Mouse (Mus musculus) CH12.LX (cell line): ENCODE measurements at regions not wholly inside any gene's neighbourhood (a gene's known extent, or its start where the extent isn't known, plus 50 kb on each side); places are given as distances from the start of the nearest gene placed in this dataset.

Source experiments
- DNase-seq: peaks from one replicate; pipeline ENCODE4 v3.0.0-alpha.2; 2013; ENCODE audit errors: extremely low read depth
- H3K27ac ChIP-seq: 2 replicates; pipeline ENCODE4 v1.5.1; 2012; ENCODE audit warnings: low read depth, mild to moderate bottlenecking, control low read depth, moderate library complexity; ENCODE audit not compliant: insufficient read depth
- H3K27me3 ChIP-seq: replicated peaks from 2 replicates; pipeline ENCODE3; 2012; ENCODE audit warnings: inconsistent platforms
- H3K36me3 ChIP-seq, 2 experiments: replicated peaks in 1 of 2; 2 replicates each; pipeline versions ENCODE3 to v1.6.1; 2012; ENCODE audit warnings: inconsistent platforms in 1 of 2, low read length in 1 of 2, mild to moderate bottlenecking in 1 of 2, mixed read lengths in 1 of 2, moderate library complexity in 1 of 2; ENCODE audit not compliant: control insufficient read depth in 1 of 2, insufficient read depth in 1 of 2
- H3K4me1 ChIP-seq, 2 experiments: 2 replicates each; pipeline ENCODE4 v1.6.1; 2012; ENCODE audit warnings: inconsistent platforms in 1 of 2, moderate library complexity in 1 of 2; ENCODE audit not compliant: insufficient read depth in 2 of 2, control insufficient read depth in 1 of 2
- H3K4me2 ChIP-seq: 2 replicates; pipeline ENCODE4 v1.6.1; 2012; ENCODE audit warnings: low read depth, mild to moderate bottlenecking, control low read depth; ENCODE audit not compliant: poor library complexity, insufficient read depth, severe bottlenecking
- H3K4me3 ChIP-seq, 3 experiments: fragments of 150-350 bp in 1 of 3; sonication (generic) in 1 of 3; replicated peaks in 1 of 3; 2 replicates each; pipeline versions ENCODE3 to v1.5.1; 2011 to 2012; ENCODE audit warnings: low read depth in 2 of 3, low read length in 2 of 3, mild to moderate bottlenecking in 2 of 3, moderate library complexity in 2 of 3, control low read depth in 1 of 3, improper control_type of control experiment in 1 of 3, inconsistent platforms in 1 of 3, mixed read lengths in 1 of 3; ENCODE audit not compliant: poor library complexity in 1 of 3
- H3K79me2 ChIP-seq: replicated peaks from 2 replicates; pipeline ENCODE4 v1.6.1; 2012; ENCODE audit warnings: mild to moderate bottlenecking, moderate library complexity; ENCODE audit not compliant: control insufficient read depth, poor library complexity, insufficient read depth, severe bottlenecking; ENCODE audit errors: extremely low read depth
- H3K9ac ChIP-seq: 2 replicates; pipeline ENCODE4 v1.6.1; 2012; ENCODE audit warnings: low read depth, mild to moderate bottlenecking, control low read depth, moderate library complexity; ENCODE audit not compliant: insufficient read depth
- H3K9me3 ChIP-seq: replicated peaks from 2 replicates; pipeline ENCODE3; 2012; ENCODE audit warnings: low read length, inconsistent platforms, mixed read lengths
- CHD2 ChIP-seq: IDR thresholded peaks from 2 replicates; pipeline ENCODE4 v1.6.1; 2011; ENCODE audit warnings: low read length, improper control_type of control experiment
- CTCF ChIP-seq, 2 experiments: IDR thresholded peaks in 1 of 2; conservative IDR thresholded peaks in 1 of 2; 2 replicates each; pipeline ENCODE4 v1.5.1; 2011 to 2012; ENCODE audit warnings: low read depth in 2 of 2, low read length in 2 of 2, improper control_type of control experiment in 1 of 2, inconsistent platforms in 1 of 2, mild to moderate bottlenecking in 1 of 2, moderate library complexity in 1 of 2
- E2F4 ChIP-seq: IDR thresholded peaks from 2 replicates; pipeline ENCODE4 v1.6.1; 2011; ENCODE audit warnings: low read depth, low read length, improper control_type of control experiment; ENCODE audit not compliant: insufficient replicate concordance
- ELF1 ChIP-seq: IDR thresholded peaks from 2 replicates; pipeline ENCODE4 v1.6.1; 2014; ENCODE audit warnings: low read depth, mild to moderate bottlenecking, inconsistent platforms, low read length, improper control_type of control experiment
- EP300 ChIP-seq: IDR thresholded peaks from 2 replicates; pipeline ENCODE4 v1.6.1; 2011; ENCODE audit warnings: low read length, improper control_type of control experiment
- ETS1 ChIP-seq: conservative IDR thresholded peaks from 2 replicates; pipeline ENCODE4 v1.6.1; 2012; ENCODE audit warnings: low read depth, mild to moderate bottlenecking, inconsistent platforms, low read length, improper control_type of control experiment, moderate library complexity
- JUN ChIP-seq: IDR thresholded peaks from 2 replicates; pipeline ENCODE4 v1.6.1; 2011; ENCODE audit warnings: low read depth, mild to moderate bottlenecking, low read length, improper control_type of control experiment, moderate library complexity; ENCODE audit not compliant: insufficient read depth
- MAFK ChIP-seq: IDR thresholded peaks from 2 replicates; pipeline ENCODE4 v1.6.1; 2011; ENCODE audit warnings: low read length, improper control_type of control experiment; ENCODE audit not compliant: insufficient replicate concordance
- MAX ChIP-seq: IDR thresholded peaks from 2 replicates; pipeline ENCODE4 v1.6.1; 2011; ENCODE audit warnings: low read length, improper control_type of control experiment
- MEF2A ChIP-seq: IDR thresholded peaks from 2 replicates; pipeline ENCODE4 v1.6.1; 2014; ENCODE audit warnings: low read depth, mild to moderate bottlenecking, inconsistent platforms, low read length, improper control_type of control experiment, borderline replicate concordance
- MXI1 ChIP-seq: IDR thresholded peaks from 2 replicates; pipeline ENCODE4 v1.6.1; 2011; ENCODE audit warnings: mild to moderate bottlenecking, low read depth, low read length, improper control_type of control experiment
- MYC ChIP-seq: IDR thresholded peaks from 2 replicates; pipeline ENCODE4 v1.6.1; 2011; ENCODE audit warnings: low read depth, mild to moderate bottlenecking, improper control_type of control experiment, low read length
- NELFE ChIP-seq: IDR thresholded peaks from 2 replicates; pipeline ENCODE4 v1.6.1; 2011; ENCODE audit warnings: low read depth, low read length, improper control_type of control experiment
- POLR2A ChIP-seq: IDR thresholded peaks from 2 replicates; pipeline ENCODE4 v1.6.1; 2011; ENCODE audit warnings: low read depth, mild to moderate bottlenecking, improper control_type of control experiment, low read length
- POLR2AphosphoS2 ChIP-seq: IDR thresholded peaks from 2 replicates; pipeline ENCODE4 v1.6.1; 2011; ENCODE audit warnings: low read depth, low read length, improper control_type of control experiment
- RAD21 ChIP-seq: IDR thresholded peaks from 2 replicates; pipeline ENCODE4 v1.6.1; 2011; ENCODE audit warnings: low read depth, mild to moderate bottlenecking, low read length, improper control_type of control experiment, moderate library complexity
- RCOR1 ChIP-seq: conservative IDR thresholded peaks from 2 replicates; pipeline ENCODE4 v1.6.1; 2012; ENCODE audit warnings: low read depth, mild to moderate bottlenecking, inconsistent platforms, low read length, improper control_type of control experiment
- SIN3A ChIP-seq: IDR thresholded peaks from 2 replicates; pipeline ENCODE4 v1.6.1; 2012; ENCODE audit warnings: low read length, improper control_type of control experiment, inconsistent platforms
- SMC3 ChIP-seq: IDR thresholded peaks from 2 replicates; pipeline ENCODE4 v1.6.1; 2011; ENCODE audit warnings: low read depth, low read length, improper control_type of control experiment
- TBP ChIP-seq: conservative IDR thresholded peaks from 2 replicates; pipeline ENCODE4 v1.6.1; 2011; ENCODE audit warnings: low read depth, low read length, improper control_type of control experiment
- TCF12 ChIP-seq: IDR thresholded peaks from 2 replicates; pipeline ENCODE4 v1.6.1; 2014; ENCODE audit warnings: low read depth, mild to moderate bottlenecking, inconsistent platforms, low read length, improper control_type of control experiment
- UBTF ChIP-seq: IDR thresholded peaks from 2 replicates; pipeline ENCODE4 v1.6.1; 2012; ENCODE audit warnings: low read depth, mild to moderate bottlenecking, inconsistent platforms, low read length, improper control_type of control experiment, moderate library complexity
- USF1 ChIP-seq: IDR thresholded peaks from 2 replicates; pipeline ENCODE4 v1.6.1; 2014; ENCODE audit warnings: low read depth, mild to moderate bottlenecking, inconsistent platforms, low read length, improper control_type of control experiment
- USF2 ChIP-seq: conservative IDR thresholded peaks from 2 replicates; pipeline ENCODE4 v1.6.1; 2011; ENCODE audit warnings: low read depth, low read length, improper control_type of control experiment
- ZC3H11A ChIP-seq: IDR thresholded peaks from 2 replicates; pipeline ENCODE4 v1.6.1; 2012; ENCODE audit warnings: low read depth, mild to moderate bottlenecking, inconsistent platforms, low read length, improper control_type of control experiment
- ZNF384 ChIP-seq: IDR thresholded peaks from 2 replicates; pipeline ENCODE4 v1.6.1; 2012; ENCODE audit warnings: low read depth, low read length, improper control_type of control experiment, inconsistent platforms
- dilution Hi-C: fragments of 300-500 bp; cut with MboI; formaldehyde crosslinking; loops from 2 replicates; pipeline ENCODE4 v1.14.3; 2020; ENCODE audit warnings: low sequenced_read_pairs; ENCODE audit not compliant: extremely low pct_unique_long_range_greater_than_20kb, extremely low pct_ligation_motif_present
- in situ Hi-C: fragments of 300-500 bp; cut with MboI; formaldehyde crosslinking; loops from 3 replicates; pipeline ENCODE4 v1.14.3; 2019; ENCODE audit warnings: low sequenced_read_pairs, low pct_ligation_motif_present, low pct_unique_long_range_greater_than_20kb, mixed read lengths

DNA sequence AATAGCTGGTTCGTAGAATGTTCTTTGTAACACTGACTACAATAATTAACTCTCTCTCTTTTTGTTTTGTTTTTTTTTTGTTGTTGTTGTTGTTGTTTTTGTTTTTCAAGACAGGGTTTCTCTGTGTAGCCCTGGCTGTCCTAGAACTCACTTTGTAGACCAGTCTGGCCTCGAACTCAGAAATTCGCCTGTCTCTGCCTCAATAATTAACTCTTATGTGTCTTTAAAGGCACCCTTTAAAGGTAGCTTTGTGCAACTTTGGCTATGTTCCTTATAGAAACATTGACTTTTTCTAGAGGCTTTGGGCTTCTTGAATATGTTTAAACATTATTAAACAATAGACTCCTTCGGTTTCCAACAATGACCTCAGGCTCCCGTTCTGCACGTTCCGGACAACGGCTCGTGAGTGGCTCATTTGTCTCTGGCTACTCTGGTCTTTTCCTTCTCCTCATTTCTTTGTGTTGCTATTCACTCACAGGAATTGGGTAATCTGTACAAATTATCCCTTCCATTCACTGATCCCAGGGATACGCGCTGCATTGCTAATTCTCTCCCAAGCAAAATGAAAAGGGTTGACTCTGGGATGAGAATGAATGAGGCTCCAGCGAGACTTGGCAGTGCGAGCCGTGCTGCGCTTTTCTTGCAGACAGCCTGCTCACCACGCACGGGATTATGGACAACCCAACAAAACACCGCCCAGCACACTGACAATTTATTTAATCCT, 90.2 kb upstream of the Klf12 start:
- TF ChIP-seq MAX, result no peak
- no peak for TF ChIP-seq MXI1
- TF ChIP-seq ZC3H11A, result no peak
- no peak for TF ChIP-seq MAFK
- no peak for TF ChIP-seq SIN3A
- TF ChIP-seq E2F4, result no peak
- no peak for TF ChIP-seq TBP
- TF ChIP-seq JUN, result no peak
- TF ChIP-seq RCOR1, result no peak
- TF ChIP-seq RAD21, result no peak
- no peak for TF ChIP-seq USF1
- no peak for TF ChIP-seq CHD2
- TF ChIP-seq USF2, result no peak
- no peak for TF ChIP-seq POLR2AphosphoS2
- no peaks in the 10 kb centered on the region for H3K27me3 ChIP-seq
- H3K4me1 ChIP-seq, result no peaks in the 10 kb centered on the region
- no peaks in the 10 kb centered on the region for H3K79me2 ChIP-seq
- no peak overlapping the region for H3K27ac ChIP-seq
- H3K9me3 ChIP-seq, result peaks cover 4% of the 10 kb centered on the region
- in situ Hi-C loops (no loop called here), dilution Hi-C loops (no loop called here)
- H3K4me3 ChIP-seq, result no peak overlapping the region
- H3K36me3 ChIP-seq, result no peaks in the 10 kb centered on the region
- no peak overlapping the region for H3K9ac ChIP-seq
- no peak for DNase-seq
- no peak overlapping the region for H3K4me2 ChIP-seq

DNA sequence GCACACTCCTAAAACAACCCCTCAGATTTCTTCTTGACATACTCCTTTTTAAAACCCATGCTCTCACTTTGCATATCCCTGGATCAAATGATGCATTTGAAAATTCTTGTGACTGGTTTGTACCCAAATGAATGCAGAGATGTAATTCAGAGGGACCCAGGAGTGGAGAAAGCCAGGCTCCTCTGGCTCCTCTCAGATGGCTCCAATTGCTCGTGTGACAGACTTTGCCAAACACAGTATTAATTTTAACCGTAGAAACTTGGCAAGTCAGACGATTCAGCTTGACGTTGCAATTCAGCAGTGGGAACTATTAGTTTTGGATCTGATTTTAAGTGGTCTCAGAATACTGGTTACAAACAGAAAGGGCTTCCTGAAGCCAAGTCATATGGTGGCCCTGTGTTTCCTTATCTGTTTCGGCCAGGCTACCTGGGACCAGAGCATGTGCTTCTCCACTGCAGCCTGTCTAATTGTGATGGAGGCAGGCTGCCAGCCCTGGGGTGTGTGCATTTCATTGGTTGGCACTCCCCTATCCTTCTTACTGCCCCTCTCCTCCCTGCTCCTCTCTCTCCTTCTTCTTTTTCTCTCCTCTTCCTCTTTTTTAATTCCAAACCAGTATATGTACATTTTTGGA, 81.9 kb upstream of the Klf12 start:
- Histone ChIP-seq H3K4me1 (no peaks in the 10 kb centered on the region), H3K27ac (no peak overlapping the region), H3K4me2 (no peak overlapping the region), H3K9ac (no peak overlapping the region), H3K79me2 (no peaks in the 10 kb centered on the region), H3K27me3 (no peaks in the 10 kb centered on the region), H3K9me3 (no peaks in the 10 kb centered on the region), H3K4me3 (no peak overlapping the region), H3K36me3 (no peaks in the 10 kb centered on the region)
- in situ Hi-C loops, result no loop called here
- dilution Hi-C loops, result no loop called here
- no peak for TF ChIP-seq TCF12
- no peak for TF ChIP-seq MEF2A
- TF ChIP-seq EP300, result no peak
- no peak for TF ChIP-seq MAX
- TF ChIP-seq POLR2A, result no peak
- no peak for TF ChIP-seq ELF1
- no peak for TF ChIP-seq MYC
- TF ChIP-seq E2F4, result no peak
- no peak for TF ChIP-seq POLR2AphosphoS2
- TF ChIP-seq ETS1, result no peak
- no peak for TF ChIP-seq UBTF
- no peak for TF ChIP-seq NELFE
- TF ChIP-seq ZNF384, result no peak
- TF ChIP-seq CTCF (conservative IDR thresholded peaks at IDR 0.05 in 1 of 2, IDR thresholded peaks at IDR 0.05 in 1 of 2; ENCODE audit: low read depth in 2 of 2, low read length in 2 of 2), result no peak
- TF ChIP-seq CHD2, result no peak
- TF ChIP-seq SMC3, result no peak
- no peak for DNase-seq
